Mouse (Mus musculus): ENCODE data around the gene Baiap2l1. TPM values are rescaled to one million over a fixed set of nuclear protein-coding genes. Genes with fewer than 3 reads are reported as not detected.

Baiap2l1 gene
- polyA plus RNA-seq, 1 experiment from 2014 or later: 13.3 TPM

DNA sequence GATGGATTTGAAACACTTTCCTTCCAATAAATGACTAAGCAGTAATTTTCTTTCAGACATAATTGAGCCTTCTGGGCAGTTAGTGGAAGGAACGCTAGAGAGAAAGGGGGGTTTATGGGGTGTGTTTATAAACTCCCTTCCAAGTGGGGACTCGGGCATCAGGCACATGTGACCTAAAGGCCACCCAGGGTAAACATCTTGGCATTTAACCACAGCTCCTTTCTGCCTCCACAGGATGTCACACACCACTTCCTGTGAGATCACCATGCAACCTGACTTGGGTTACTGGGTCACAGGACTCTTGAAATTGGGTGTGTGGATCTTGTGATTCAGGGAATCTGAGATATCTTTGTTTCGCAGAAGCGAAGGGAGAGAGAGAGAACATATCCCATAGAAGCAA is 136.6 kb downstream of the Baiap2l1 start:
- Histone ChIP-seq H3K4me3 (ENCODE audit: low read depth, low read length) (no peak overlapping the region), H3K27ac (ENCODE audit: low read depth) (no peak overlapping the region), H3K9me3 (ENCODE audit: low read length) (no peaks in the 10 kb centered on the region), H3K27me3 (ENCODE audit: insufficient read depth, low read length) (no peaks in the 10 kb centered on the region), H3K9ac (replicated peaks) (no peak overlapping the region), H3K4me2 (ENCODE audit: low read depth, low read length) (no peak overlapping the region), H3K36me3 (replicated peaks; ENCODE audit: insufficient read depth, low read length) (no peaks in the 10 kb centered on the region), H3K4me1 (ENCODE audit: insufficient read depth) (peaks cover 3% of the 10 kb centered on the region; the same call in 1 of the 2 replicates)
- ATAC-seq: no peak
- DNase-seq: no peak
- TF ChIP-seq EP300 (IDR thresholded peaks at IDR 0.05; ENCODE audit: low read depth) (no peak), CTCF (IDR thresholded peaks at IDR 0.05; ENCODE audit: low read depth) (no peak)
- 43% methylated on average over 4 of the region's 4 CpGs for WGBS (ENCODE audit: insufficient replicate concordance)

DNA sequence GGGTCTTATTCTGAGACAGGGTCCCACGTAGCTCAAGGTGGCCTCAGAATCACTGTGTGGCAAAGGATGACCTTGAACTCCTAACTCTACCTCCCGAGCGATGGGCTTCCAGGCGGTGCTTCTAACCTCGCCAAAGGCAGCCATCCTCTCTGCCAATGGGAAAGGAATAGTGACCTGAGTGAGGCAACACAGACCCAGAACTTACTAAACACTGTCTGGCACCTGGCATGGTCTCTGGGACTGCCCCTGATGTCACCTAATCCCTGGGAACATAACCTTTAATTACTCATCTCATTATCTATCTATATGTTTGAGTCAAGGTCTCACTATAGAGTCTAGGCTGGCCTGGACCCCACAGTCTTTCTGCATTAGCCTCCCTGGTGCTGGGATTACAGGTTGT is 138.0 kb downstream of the Baiap2l1 start:
- TF ChIP-seq EP300 (IDR thresholded peaks at IDR 0.05; ENCODE audit: low read depth) (no peak), CTCF (IDR thresholded peaks at IDR 0.05; ENCODE audit: low read depth) (no peak)
- H3K27me3 ChIP-seq (ENCODE audit: insufficient read depth, low read length): no peaks in the 10 kb centered on the region
- WGBS (ENCODE audit: insufficient replicate concordance): 71% methylated on average over 5 of the region's 5 CpGs
- no peak overlapping the region for H3K27ac ChIP-seq (ENCODE audit: low read depth)
- H3K4me2 ChIP-seq (ENCODE audit: low read depth, low read length): no peak overlapping the region
- peaks cover 3% of the 10 kb centered on the region; the same call in 1 of the 2 replicates for H3K4me1 ChIP-seq (ENCODE audit: insufficient read depth)
- H3K9ac ChIP-seq (replicated peaks): no peak overlapping the region
- H3K9me3 ChIP-seq (ENCODE audit: low read length): no peaks in the 10 kb centered on the region
- no peak overlapping the region for H3K4me3 ChIP-seq (ENCODE audit: low read depth, low read length)
- ATAC-seq (no peak), DNase-seq (no peak)
- H3K36me3 ChIP-seq (replicated peaks; ENCODE audit: insufficient read depth, low read length): no peaks in the 10 kb centered on the region

DNA sequence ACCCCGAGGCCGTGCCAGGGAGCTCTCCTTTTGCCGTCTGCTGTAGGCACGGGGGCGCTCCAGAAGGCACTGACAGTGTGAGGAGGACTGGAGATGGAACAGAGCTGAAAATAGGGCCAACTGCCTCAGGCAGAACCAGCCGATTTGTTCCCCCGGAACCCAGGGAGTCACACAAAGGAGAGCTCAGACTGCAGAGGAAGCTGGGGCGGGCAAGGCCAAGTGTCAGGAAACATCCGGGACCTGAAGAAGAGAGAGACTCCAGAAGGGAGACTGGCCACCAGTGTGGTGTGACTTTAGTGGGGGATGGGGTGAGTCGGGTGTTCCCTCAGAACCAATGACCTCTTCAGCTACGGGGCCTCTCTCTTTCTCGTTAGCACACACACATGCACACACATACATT is 138.6 kb downstream of the Baiap2l1 start:
- DNase-seq (no peak), ATAC-seq (no peak)
- TF ChIP-seq CTCF (IDR thresholded peaks at IDR 0.05; ENCODE audit: low read depth): no peak
- TF ChIP-seq EP300 (IDR thresholded peaks at IDR 0.05; ENCODE audit: low read depth): no peak
- H3K27ac ChIP-seq (ENCODE audit: low read depth): peak overlapping the region; percentile 34; the same call in 1 of the 2 replicates
- H3K4me2 ChIP-seq (ENCODE audit: low read depth, low read length): no peak overlapping the region
- no peak overlapping the region for H3K9ac ChIP-seq (replicated peaks)
- no peaks in the 10 kb centered on the region for H3K9me3 ChIP-seq (ENCODE audit: low read length)
- no peaks in the 10 kb centered on the region for H3K27me3 ChIP-seq (ENCODE audit: insufficient read depth, low read length)
- WGBS (ENCODE audit: insufficient replicate concordance): 65% methylated on average over 12 of the region's 12 CpGs
- no peaks in the 10 kb centered on the region for H3K36me3 ChIP-seq (replicated peaks; ENCODE audit: insufficient read depth, low read length)
- peaks cover 3% of the 10 kb centered on the region; the same call in 1 of the 2 replicates for H3K4me1 ChIP-seq (ENCODE audit: insufficient read depth)
- no peak overlapping the region for H3K4me3 ChIP-seq (ENCODE audit: low read depth, low read length)

DNA sequence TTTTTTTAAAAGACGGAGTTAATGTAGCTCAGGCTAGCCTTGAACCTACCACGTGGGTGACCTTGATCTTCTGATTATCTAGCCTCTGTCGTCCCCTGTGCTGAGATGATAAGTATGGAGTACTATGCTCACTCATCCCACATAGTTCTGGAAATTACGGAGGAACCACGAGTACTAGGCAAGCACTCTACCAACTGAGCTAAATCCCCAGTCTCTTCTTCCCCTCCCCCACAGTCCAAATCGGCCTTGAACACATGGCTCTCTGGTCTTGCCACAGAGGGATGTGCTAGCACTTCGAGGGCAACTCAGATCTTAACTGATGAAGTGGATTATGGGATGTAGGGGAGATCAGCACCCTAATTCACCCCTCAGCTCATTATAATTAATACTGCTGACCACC is 139.9 kb downstream of the Baiap2l1 start:
- H3K4me3 ChIP-seq (ENCODE audit: low read depth, low read length): no peak overlapping the region
- H3K9ac ChIP-seq (replicated peaks): no peak overlapping the region
- no peak overlapping the region for H3K4me2 ChIP-seq (ENCODE audit: low read depth, low read length)
- H3K36me3 ChIP-seq (replicated peaks; ENCODE audit: insufficient read depth, low read length): peaks cover 6% of the 10 kb centered on the region; the same call in 1 of the 2 replicates
- no peaks in the 10 kb centered on the region for H3K27me3 ChIP-seq (ENCODE audit: insufficient read depth, low read length)
- H3K4me1 ChIP-seq (ENCODE audit: insufficient read depth): no peaks in the 10 kb centered on the region; the same call in 1 of the 2 replicates
- DNase-seq (no peak), ATAC-seq (no peak)
- TF ChIP-seq EP300 (IDR thresholded peaks at IDR 0.05; ENCODE audit: low read depth) (no peak), CTCF (IDR thresholded peaks at IDR 0.05; ENCODE audit: low read depth) (no peak)
- H3K9me3 ChIP-seq (ENCODE audit: low read length): no peaks in the 10 kb centered on the region
- no peak overlapping the region for H3K27ac ChIP-seq (ENCODE audit: low read depth)
- 70% methylated on average over 7 of the region's 7 CpGs for WGBS (ENCODE audit: insufficient replicate concordance)

DNA sequence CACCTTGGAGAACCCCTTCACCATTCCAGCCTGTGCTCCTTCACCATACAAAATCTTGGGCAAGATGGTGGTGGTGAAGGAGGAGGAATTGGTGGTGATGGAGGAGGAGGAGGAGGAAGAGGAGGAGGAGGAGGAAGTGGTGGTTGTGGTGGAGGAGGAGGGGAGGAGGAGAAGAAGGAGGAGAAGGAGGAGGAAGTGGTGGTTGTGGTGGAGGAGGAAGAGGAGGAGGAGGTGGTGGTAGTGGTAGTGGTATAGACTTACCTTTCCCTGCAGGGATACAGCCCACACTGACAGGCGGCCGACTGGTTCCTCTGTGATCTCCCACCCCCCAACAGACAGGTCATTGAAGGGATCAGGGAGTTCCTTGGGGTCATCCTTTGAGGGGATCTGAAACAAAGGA is 141.9 kb downstream of the Baiap2l1 start:
- TF ChIP-seq EP300 (IDR thresholded peaks at IDR 0.05; ENCODE audit: low read depth): no peak
- TF ChIP-seq CTCF (IDR thresholded peaks at IDR 0.05; ENCODE audit: low read depth): no peak
- H3K9me3 ChIP-seq (ENCODE audit: low read length): no peaks in the 10 kb centered on the region
- no peak overlapping the region for H3K27ac ChIP-seq (ENCODE audit: low read depth)
- H3K36me3 ChIP-seq (replicated peaks; ENCODE audit: insufficient read depth, low read length): peaks cover 11% of the 10 kb centered on the region
- H3K4me2 ChIP-seq (ENCODE audit: low read depth, low read length): no peak overlapping the region
- ATAC-seq (no peak), DNase-seq (no peak)
- H3K4me1 ChIP-seq (ENCODE audit: insufficient read depth): no peaks in the 10 kb centered on the region
- 42% methylated on average over 2 of the region's 2 CpGs for WGBS (ENCODE audit: insufficient replicate concordance)
- H3K9ac ChIP-seq (replicated peaks): no peak overlapping the region
- H3K4me3 ChIP-seq (ENCODE audit: low read depth, low read length): no peak overlapping the region
- no peaks in the 10 kb centered on the region for H3K27me3 ChIP-seq (ENCODE audit: insufficient read depth, low read length)

Other genes starting within 250 kb of the Baiap2l1 start
- gene Bhlha15, start 167.8 kb downstream of the Baiap2l1 start, polyA plus RNA-seq (2015; fragmentation: Nextera tagmentation; extraction: Ambion mirVana): 0.16 and 0.19 TPM in 2 replicates
- gene Tecpr1, start 134.5 kb downstream of the Baiap2l1 start, polyA plus RNA-seq (2015; fragmentation: Nextera tagmentation; extraction: Ambion mirVana): 2.1 and 2.5 TPM in 2 replicates
- gene Bri3, start 113.7 kb downstream of the Baiap2l1 start, polyA plus RNA-seq (2015; fragmentation: Nextera tagmentation; extraction: Ambion mirVana): 51.1 and 53.0 TPM in 2 replicates
- not detected in 2 replicates for gene Nptx2, start 187.8 kb upstream of the Baiap2l1 start, polyA plus RNA-seq (2015; fragmentation: Nextera tagmentation; extraction: Ambion mirVana)

Data from liver, postnatal 0 days (tissue).